Mouse (Mus musculus): ENCODE results near the gene Apol7b. TPM values are rescaled to one million over a fixed set of nuclear protein-coding genes. Genes with fewer than 3 reads are reported as not detected.

Gene Apol7b
- polyA plus RNA-seq, 1 experiment from 2014 or later = 0.19 TPM

- ATAC-seq (ENCODE audit: insufficient read depth, low FRiP score) = no peak
- Histone ChIP-seq H3K27ac (ENCODE audit: low read length) (no peak overlapping the region), H3K4me3 (replicated peaks; ENCODE audit: low read length) (no peak overlapping the region), H3K4me1 (ENCODE audit: control insufficient read depth, insufficient read depth, low read length) (no peaks in the 10 kb centered on the region), H3K4me2 (ENCODE audit: low read depth, low read length) (no peak overlapping the region), H3K36me3 (ENCODE audit: control insufficient read depth, insufficient read depth, low read length) (no peaks in the 10 kb centered on the region), H3K9me3 (replicated peaks; ENCODE audit: control insufficient read depth, low read length) (no peaks in the 10 kb centered on the region), H3K27me3 (ENCODE audit: control insufficient read depth, insufficient read depth, low read length) (no peaks in the 10 kb centered on the region), H3K9ac (ENCODE audit: low read length) (no peak overlapping the region)
- 77% methylated on average over 7 of the region's 7 CpGs for WGBS
These were observed 70.4 kb downstream of the Apol7b start for GRCm38 (mm10) chr15:77376920-77377319.

Other genes starting within 250 kb of the Apol7b start
- gene Rbfox2, start 140.5 kb downstream of the Apol7b start, polyA plus RNA-seq (2015; fragmentation: Nextera tagmentation; extraction: Ambion mirVana) = 55.7 and 63.6 TPM in 2 replicates
- gene Apol7a, start 48.4 kb downstream of the Apol7b start, polyA plus RNA-seq (2015; fragmentation: Nextera tagmentation; extraction: Ambion mirVana) = 9.0 and 17.9 TPM in 2 replicates
- gene Apol9a, start 36.4 kb downstream of the Apol7b start, polyA plus RNA-seq (2015; fragmentation: Nextera tagmentation; extraction: Ambion mirVana) = not detected in 2 replicates
- not detected in 2 replicates for gene Apol10a, start 29.6 kb upstream of the Apol7b start, polyA plus RNA-seq (2015; fragmentation: Nextera tagmentation; extraction: Ambion mirVana)
- not detected in 2 replicates for gene Apol11a, start 60.8 kb upstream of the Apol7b start, polyA plus RNA-seq (2015; fragmentation: Nextera tagmentation; extraction: Ambion mirVana)
- 0.46 and 0.75 TPM in 2 replicates for gene Apol7c, start 85.8 kb upstream of the Apol7b start, polyA plus RNA-seq (2015; fragmentation: Nextera tagmentation; extraction: Ambion mirVana)
- not detected in 2 replicates for gene 1700025B11Rik, start 114.4 kb upstream of the Apol7b start, polyA plus RNA-seq (2015; fragmentation: Nextera tagmentation; extraction: Ambion mirVana)
- 0.18 and 0.47 TPM in 2 replicates for gene Apol10b, start 148.6 kb upstream of the Apol7b start, polyA plus RNA-seq (2015; fragmentation: Nextera tagmentation; extraction: Ambion mirVana)
- gene Gm36245, start 151.8 kb upstream of the Apol7b start, polyA plus RNA-seq (2015; fragmentation: Nextera tagmentation; extraction: Ambion mirVana) = not detected in 2 replicates
- gene Apol11b, start 195.8 kb upstream of the Apol7b start, polyA plus RNA-seq (2015; fragmentation: Nextera tagmentation; extraction: Ambion mirVana) = 0.19 and 0.41 TPM in 2 replicates

Data from stomach, embryonic 16.5 days (tissue).